Mouse (Mus musculus) embryonic facial prominence, embryonic 13.5 days (tissue): Measurements from ENCODE around the gene Fuk. TPM values are rescaled to one million over a fixed set of nuclear protein-coding genes. Genes with fewer than 3 reads are reported as not detected.
"Not testable (repeated sequence)": the region's sequence is repeated elsewhere in the genome, so short reads cannot be mapped to it uniquely, and the experiment has no call there.

Experiments
- ATAC-seq: fragments of 200-750 bp; cut with Nextera tagmentation; 2 replicates; pipeline ENCODE4 v1.8.0; 2017; ENCODE audit warnings: low read depth; ENCODE audit not compliant: insufficient number of reproducible peaks, insufficient read depth, low FRiP score, low TSS enrichment
- H3K27ac ChIP-seq: fragments of 300-500 bp; sonication (generic); 2 replicates; pipeline ENCODE4 v1.5.1; 2015; ENCODE audit warnings: moderate library complexity, mild to moderate bottlenecking, inconsistent platforms
- H3K27me3 ChIP-seq: fragments of 300-500 bp; sonication (generic); 2 replicates; pipeline ENCODE4 v1.6.1; 2015; ENCODE audit warnings: mild to moderate bottlenecking, inconsistent platforms
- H3K36me3 ChIP-seq: fragments of 300-500 bp; sonication (generic); 2 replicates; pipeline ENCODE4 v1.6.1; 2015; ENCODE audit warnings: mild to moderate bottlenecking, inconsistent platforms
- H3K4me1 ChIP-seq: fragments of 300-500 bp; sonication (generic); 2 replicates; pipeline ENCODE4 v1.6.1; 2015; ENCODE audit warnings: inconsistent platforms
- H3K4me2 ChIP-seq: fragments of 300-500 bp; sonication (generic); 2 replicates; pipeline ENCODE4 v1.6.1; 2015; ENCODE audit warnings: moderate library complexity, mild to moderate bottlenecking, inconsistent platforms
- H3K4me3 ChIP-seq: fragments of 300-500 bp; sonication (generic); 2 replicates; pipeline ENCODE4 v1.5.1; 2015; ENCODE audit warnings: mild to moderate bottlenecking, inconsistent platforms
- H3K9ac ChIP-seq: fragments of 300-500 bp; sonication (generic); 2 replicates; pipeline ENCODE4 v1.6.1; 2015; ENCODE audit warnings: mild to moderate bottlenecking, inconsistent platforms
- H3K9me3 ChIP-seq: fragments of 300-500 bp; sonication (generic); 2 replicates; pipeline ENCODE4 v1.6.1; 2016; ENCODE audit warnings: inconsistent platforms
- WGBS: fragments of 180-500 bp; shearing (Covaris S2); methylation state at CpG from one replicate; pipeline ENCODE4 v1.1.7; 2015; ENCODE audit warnings: mixed read lengths; 5-methylcytosine and 5-hydroxymethylcytosine counted together
- polyA plus RNA-seq: library from polyadenylated mRNA; unstranded; fragments of >200 nt; fragmentation: Nextera tagmentation; extraction: Ambion mirVana; gene quantifications from 2 replicates; pipeline ENCODE4 v1.2.1, GENCODE M21; 2015

Gene Fuk
- polyA plus RNA-seq, 1 experiment from 2014 or later, result 15.2 TPM

DNA sequence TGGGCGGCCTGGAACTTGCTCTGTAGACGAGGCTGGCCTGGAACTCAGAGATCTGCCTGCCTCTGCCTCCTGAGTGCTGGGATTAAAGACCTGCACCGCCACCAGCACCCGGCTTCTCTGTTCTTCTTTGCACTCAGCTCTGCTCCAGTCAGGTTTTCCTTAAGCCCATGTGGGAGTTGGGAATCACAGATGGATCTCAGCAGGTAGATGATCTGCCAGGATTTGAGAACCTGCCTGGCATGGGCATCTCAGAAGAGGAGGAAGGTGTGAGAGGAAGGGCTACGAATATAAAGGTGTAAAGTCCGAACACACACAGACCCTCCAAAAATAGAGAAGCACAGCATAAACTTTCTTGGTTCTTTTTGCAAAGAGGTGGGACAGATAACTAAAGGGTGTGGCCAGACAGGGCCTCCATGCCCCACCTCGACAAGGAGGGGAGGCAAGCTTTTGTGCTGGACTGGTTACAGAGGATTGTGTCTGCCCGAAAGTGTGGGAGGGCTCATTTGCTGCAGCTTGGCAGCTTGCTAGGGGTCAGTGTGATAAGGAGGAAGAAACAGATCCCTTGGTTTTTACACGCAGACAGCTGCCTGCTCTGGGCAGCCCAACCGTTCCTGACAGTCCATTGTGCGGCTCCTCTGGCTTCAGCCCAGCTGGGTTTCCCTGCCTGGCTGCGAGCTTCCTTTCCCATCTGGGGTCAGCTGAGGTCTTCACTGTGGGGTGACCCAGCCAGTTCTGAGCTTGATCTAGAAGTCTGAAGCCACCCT lies 29.1 kb upstream of the Fuk start:
- Histone ChIP-seq H3K4me1 (peaks cover 12% of the 10 kb centered on the region; the same call in 1 of the 2 replicates), H3K4me3 (no peak overlapping the region), H3K9me3 (no peaks in the 10 kb centered on the region), H3K36me3 (peaks cover 28% of the 10 kb centered on the region), H3K27ac (no peak overlapping the region), H3K27me3 (no peaks in the 10 kb centered on the region), H3K9ac (no peak overlapping the region), H3K4me2 (no peak overlapping the region)
- WGBS, result 76% methylated on average over 12 of the region's 12 CpGs
- no peak for ATAC-seq

DNA sequence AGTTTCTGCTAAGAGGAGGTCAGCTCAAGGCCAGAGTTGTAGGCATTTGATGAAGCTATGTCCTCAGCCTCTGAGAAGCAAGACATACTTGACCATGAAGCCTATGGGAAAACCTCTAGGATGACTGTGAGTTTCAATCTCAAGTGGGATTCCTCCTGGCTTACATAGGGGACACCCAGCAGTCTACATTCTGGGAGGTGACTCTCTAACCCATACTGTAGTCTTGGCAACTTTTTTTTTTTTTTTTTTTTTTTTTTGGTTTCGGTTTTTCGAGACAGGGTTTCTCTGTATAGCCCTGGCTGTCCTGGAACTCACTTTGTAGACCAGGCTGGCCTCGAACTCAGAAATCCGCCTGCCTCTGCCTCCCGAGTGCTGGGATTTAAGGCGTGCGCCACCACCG lies 27.4 kb upstream of the Fuk start:
- not testable (repeated sequence) for H3K4me3 ChIP-seq, H3K27ac ChIP-seq, H3K9me3 ChIP-seq, H3K27me3 ChIP-seq, H3K4me2 ChIP-seq, ATAC-seq, H3K9ac ChIP-seq
- Histone ChIP-seq H3K4me1 (peaks cover 21% of the 10 kb centered on the region; the same call in 1 of the 2 replicates), H3K36me3 (peaks cover 29% of the 10 kb centered on the region)
- 92% methylated on average over 8 of the region's 8 CpGs for WGBS

DNA sequence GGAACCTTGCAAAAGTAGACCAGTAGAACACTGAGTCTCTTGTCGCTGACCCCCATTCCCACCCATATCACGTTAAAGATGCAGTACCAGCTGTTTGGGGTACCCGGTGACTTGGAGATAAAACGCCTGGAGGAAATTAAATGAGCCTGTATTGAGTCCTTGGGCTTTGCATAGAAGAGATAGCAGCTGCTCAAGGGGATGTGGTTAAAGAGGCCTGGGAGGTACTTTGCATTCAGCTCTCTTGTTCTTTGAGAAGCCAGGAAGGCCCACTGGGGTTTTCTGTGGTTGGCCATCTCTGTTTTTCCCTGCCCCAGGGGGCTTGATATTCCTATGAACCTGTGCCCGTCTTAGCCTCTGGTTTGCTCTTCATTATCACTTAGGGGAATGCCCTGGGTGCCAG lies 26.8 kb upstream of the Fuk start:
- Histone ChIP-seq H3K9me3 (no peaks in the 10 kb centered on the region), H3K27me3 (no peaks in the 10 kb centered on the region), H3K4me1 (peaks cover 21% of the 10 kb centered on the region; the same call in 1 of the 2 replicates), H3K4me3 (no peak overlapping the region), H3K36me3 (peaks cover 31% of the 10 kb centered on the region), H3K9ac (no peak overlapping the region), H3K27ac (no peak overlapping the region), H3K4me2 (no peak overlapping the region)
- 58% methylated on average over 5 of the region's 5 CpGs for WGBS
- ATAC-seq, result no peak

DNA sequence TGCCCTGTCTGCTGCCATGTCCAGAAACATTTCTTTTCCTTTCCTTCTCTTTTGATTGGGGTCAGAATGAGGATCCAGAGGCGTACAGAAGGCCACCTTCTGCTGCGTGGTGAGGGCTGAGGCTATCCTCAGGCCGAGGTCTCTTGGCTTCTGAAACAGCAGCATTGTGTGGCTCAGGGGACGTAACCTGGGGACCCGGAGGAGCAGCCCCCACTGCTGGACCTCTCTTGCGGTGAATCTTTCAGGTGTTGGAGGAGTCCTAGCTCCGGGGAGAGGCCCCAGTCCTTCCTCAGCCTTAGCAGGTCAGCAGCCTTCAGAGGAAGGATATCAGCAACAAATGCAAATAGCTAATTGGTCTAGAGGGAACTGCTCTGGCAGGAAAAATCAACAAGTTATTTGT lies 26.1 kb upstream of the Fuk start:
- peaks cover 27% of the 10 kb centered on the region for H3K36me3 ChIP-seq
- H3K9me3 ChIP-seq, result no peaks in the 10 kb centered on the region
- no peak overlapping the region for H3K4me3 ChIP-seq
- H3K27me3 ChIP-seq, result no peaks in the 10 kb centered on the region
- 79% methylated on average over 7 of the region's 7 CpGs for WGBS
- no peak overlapping the region for H3K4me2 ChIP-seq
- 0 out of 2 replicates have a peak overlapping the region, but pooled peaks have one; percentile 7 for H3K9ac ChIP-seq
- ATAC-seq, result no peak
- H3K27ac ChIP-seq, result no peak overlapping the region
- peaks cover 21% of the 10 kb centered on the region; the same call in 1 of the 2 replicates for H3K4me1 ChIP-seq

DNA sequence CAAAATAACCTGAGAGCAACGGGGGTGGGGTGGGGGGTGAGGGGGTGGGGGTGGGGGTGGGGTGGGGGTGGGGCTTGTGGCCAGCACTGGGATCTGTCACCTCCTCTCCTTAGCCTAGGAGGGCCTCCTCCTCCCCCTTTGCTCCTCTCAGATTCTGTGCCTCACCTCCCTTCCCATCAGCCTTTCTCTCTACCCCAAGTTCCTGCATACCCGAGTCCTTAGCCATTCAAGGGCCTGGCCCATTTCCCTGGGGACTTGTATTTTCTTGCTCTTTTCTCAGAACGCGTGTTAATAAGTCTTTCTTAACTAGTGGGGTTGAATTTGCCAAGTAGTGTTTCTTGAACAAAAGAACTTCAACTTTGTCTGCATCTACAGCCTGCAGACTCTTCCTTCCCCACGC lies 24.4 kb upstream of the Fuk start:
- 52% methylated on average over 5 of the region's 5 CpGs for WGBS
- H3K36me3 ChIP-seq, result peaks cover 24% of the 10 kb centered on the region
- H3K4me2 ChIP-seq, result no peak overlapping the region
- ATAC-seq, result no peak
- no peak overlapping the region for H3K27ac ChIP-seq
- H3K4me3 ChIP-seq, result no peak overlapping the region
- H3K9ac ChIP-seq, result no peak overlapping the region
- no peaks in the 10 kb centered on the region for H3K9me3 ChIP-seq
- peaks cover 26% of the 10 kb centered on the region for H3K4me1 ChIP-seq
- no peaks in the 10 kb centered on the region for H3K27me3 ChIP-seq

DNA sequence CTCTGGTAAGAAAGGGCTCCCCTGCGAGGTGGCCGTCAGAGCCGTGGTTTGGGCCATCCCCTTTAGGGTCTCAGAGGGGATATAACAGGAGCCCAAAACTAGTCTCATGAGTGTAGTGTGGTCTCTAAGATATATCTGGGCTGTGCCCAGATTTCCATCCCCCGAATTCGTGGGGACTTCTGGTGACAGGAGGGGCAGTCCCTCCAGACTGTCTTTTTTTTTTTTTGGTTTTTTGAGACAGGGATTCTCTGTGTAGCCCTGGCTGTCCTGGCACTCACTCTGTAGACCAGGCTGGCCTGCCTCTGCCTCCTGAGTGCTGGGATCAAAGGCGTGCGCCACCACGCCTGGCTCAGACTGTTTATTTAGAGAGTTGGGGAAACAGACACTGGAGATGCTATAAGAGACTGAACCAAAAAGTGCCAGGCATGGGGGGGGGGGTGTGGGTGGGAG lies 23.4 kb upstream of the Fuk start:
- H3K4me3 ChIP-seq, result no peak overlapping the region
- peaks cover 14% of the 10 kb centered on the region for H3K36me3 ChIP-seq
- peaks cover 36% of the 10 kb centered on the region for H3K4me1 ChIP-seq
- H3K9ac ChIP-seq, result no peak overlapping the region
- no peak for ATAC-seq
- H3K9me3 ChIP-seq, result no peaks in the 10 kb centered on the region
- H3K4me2 ChIP-seq, result no peak overlapping the region
- H3K27ac ChIP-seq, result no peak overlapping the region
- no peaks in the 10 kb centered on the region for H3K27me3 ChIP-seq
- 84% methylated on average over 8 of the region's 8 CpGs for WGBS

DNA sequence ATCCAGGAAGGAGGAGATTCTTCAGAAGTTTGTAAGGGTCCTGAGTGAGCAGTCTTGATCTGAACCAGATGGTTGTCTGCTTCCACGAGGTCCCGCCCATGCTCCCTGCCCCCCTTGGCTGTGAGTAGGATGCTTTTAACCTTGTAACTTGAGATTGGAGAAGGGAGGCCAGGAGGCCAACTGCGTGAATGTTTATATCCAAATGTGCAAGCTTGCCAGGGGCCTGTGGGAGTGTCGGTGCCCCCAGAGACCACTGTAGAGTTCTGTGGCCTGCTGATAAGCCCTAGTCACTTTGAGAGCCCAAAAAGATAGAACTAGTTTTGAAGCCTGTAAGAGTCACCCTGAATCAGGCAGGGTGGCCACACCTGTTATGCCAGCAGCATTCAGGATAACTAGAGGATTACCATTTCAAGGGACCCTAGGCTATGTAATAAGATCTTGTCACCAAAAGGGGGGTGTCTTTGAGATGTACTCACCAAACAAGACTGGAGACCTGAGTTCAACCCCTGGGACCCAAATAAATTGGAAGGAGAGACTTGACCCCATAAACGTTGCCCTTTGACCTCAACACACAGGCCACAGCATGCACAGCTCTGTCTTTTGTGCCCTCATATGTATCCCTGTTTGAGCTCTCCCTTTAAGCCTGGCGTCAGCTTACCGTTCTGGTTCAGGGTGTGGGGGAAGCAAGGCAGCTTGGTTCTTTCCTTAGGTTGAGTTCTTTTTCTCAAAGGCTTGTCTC lies 19.4 kb upstream of the Fuk start:
- ATAC-seq, result no peak
- Histone ChIP-seq H3K4me3 (peak overlapping the region; percentile 85), H3K9ac (peak overlapping the region; percentile 94), H3K27ac (peak overlapping the region; percentile 89), H3K9me3 (no peaks in the 10 kb centered on the region), H3K27me3 (no peaks in the 10 kb centered on the region), H3K36me3 (peaks cover 6% of the 10 kb centered on the region; the same call in 1 of the 2 replicates), H3K4me2 (peak overlapping the region; percentile 95), H3K4me1 (peaks cover 36% of the 10 kb centered on the region)
- WGBS, result 15% methylated on average over 7 of the region's 7 CpGs

DNA sequence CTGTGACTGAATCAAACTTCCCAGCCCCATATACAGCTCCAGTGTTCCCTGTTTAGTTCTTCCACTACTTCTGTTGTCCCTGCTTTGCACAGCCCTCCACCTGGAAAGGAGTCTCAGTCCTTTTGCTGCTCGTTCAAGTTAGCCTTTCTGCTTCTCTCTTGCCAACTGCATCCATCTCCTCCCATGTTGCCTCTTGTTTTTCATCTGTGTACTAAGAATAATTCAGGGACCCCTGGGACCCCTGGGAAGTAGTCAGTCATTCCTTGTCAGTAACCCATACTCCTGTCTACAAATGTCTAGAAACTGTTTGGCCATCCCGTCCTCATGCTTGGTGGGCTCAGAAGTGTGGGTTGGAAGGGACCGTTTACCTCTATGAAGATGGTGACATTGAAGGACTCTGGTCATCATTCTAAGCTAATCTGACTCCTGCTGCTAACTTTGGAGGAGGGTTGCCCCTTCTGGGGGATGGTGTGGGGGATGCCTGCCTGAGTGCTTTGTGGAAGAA lies 18.5 kb upstream of the Fuk start:
- Histone ChIP-seq H3K4me3 (peak overlapping the region; percentile 85), H3K27ac (peak overlapping the region; percentile 89), H3K4me2 (peak overlapping the region; percentile 95), H3K9me3 (no peaks in the 10 kb centered on the region), H3K36me3 (peaks cover 6% of the 10 kb centered on the region; the same call in 1 of the 2 replicates), H3K4me1 (peaks cover 32% of the 10 kb centered on the region), H3K9ac (peak overlapping the region; percentile 94), H3K27me3 (no peaks in the 10 kb centered on the region)
- no peak for ATAC-seq
- WGBS, result 12% methylated on average over 3 of the region's 3 CpGs

DNA sequence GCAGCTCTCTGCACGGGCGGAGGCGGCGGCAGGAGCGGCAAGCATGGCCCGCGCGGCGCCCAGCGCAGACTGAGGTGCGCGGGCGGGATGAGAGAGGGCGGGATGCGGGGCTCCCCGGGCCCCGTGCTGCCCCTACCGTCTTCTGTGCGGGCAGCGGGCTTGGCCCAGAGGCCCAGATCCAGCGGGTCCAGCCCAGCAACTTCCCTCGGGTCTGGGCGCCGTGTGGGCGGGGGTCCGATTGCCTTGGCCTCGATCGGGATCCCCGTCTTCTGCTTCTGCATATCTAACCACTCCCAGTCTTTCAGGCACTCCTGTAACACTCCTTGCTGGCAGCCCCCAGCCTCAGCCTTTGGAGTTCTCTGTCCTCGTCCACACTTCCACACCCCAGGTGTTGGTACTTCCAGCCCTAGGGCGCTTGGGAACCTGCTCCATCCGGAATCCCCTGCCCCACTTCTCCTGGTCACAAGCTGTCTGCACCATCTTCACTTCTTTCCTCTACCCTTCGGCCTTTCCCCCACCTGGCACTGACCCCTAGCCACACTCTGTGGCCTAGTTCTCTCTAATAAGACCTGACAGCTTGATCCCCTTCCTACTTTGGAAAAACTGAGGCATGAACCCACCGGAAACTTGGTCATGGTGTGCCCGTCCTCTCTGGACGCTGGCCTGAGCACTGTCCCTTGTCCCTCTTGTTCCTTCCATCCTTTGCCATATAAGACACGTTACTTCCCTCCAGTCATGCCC lies 17.9 kb upstream of the Fuk start:
- Histone ChIP-seq H3K27ac (peak overlapping the region; percentile 89), H3K9ac (peak overlapping the region; percentile 94), H3K4me1 (peaks cover 27% of the 10 kb centered on the region), H3K4me3 (peak overlapping the region; percentile 85), H3K9me3 (no peaks in the 10 kb centered on the region), H3K36me3 (peaks cover 6% of the 10 kb centered on the region; the same call in 1 of the 2 replicates), H3K4me2 (peak overlapping the region; percentile 95), H3K27me3 (no peaks in the 10 kb centered on the region)
- 2% methylated on average over 27 of the region's 37 CpGs for WGBS
- ATAC-seq, result peak; percentile 45

DNA sequence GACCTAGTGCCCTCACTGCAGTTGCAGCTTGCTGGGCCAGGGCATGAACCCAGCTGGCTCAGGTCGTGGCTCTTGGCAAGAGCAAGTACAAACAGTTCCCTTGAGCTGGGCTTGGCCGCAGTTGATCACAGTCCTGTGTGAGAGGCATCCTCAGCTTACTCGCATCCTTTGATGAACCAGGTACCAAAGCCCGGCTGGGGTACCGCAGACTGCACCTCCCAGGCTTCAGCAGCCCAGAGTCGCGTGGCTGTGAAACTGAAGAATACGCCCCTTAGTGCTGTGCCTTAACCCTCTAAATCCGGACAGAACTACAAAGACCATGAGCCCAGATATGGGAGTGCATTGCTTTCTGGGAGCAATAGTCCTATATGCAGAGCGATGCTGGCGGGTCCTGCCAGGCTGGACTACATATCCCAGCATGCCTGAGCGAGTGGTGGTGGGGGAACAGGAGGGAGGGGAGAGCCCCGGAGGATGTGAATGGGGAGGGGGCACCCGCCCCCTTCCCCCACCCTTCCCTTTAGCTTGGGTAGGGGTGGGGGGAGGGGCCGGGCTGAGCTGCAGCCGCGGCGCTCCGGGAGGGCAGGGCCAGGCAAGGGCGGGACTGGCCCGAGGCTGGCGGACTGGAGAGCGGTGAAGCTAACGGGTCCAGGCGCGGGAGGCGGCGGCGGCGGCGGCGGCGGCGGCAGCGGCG lies 17.2 kb upstream of the Fuk start, which contains the start of gene St3gal2:
Gene St3gal2, plus strand, starts transcription at position 582 of the 691 bp plus-strand sequence.
- Histone ChIP-seq H3K4me3 (peak within 1 kb of the TSS; percentile 85), H3K27ac (peak within 1 kb of the TSS; percentile 89), H3K9me3 (no peaks in the 10 kb centered on the region), H3K27me3 (no peaks in the 10 kb centered on the region), H3K36me3 (peaks cover 4% of the 10 kb centered on the region; the same call in 1 of the 2 replicates), H3K4me1 (peaks cover 27% of the 10 kb centered on the region), H3K9ac (peak within 1 kb of the TSS; percentile 94), H3K4me2 (peak within 1 kb of the TSS; percentile 95)
- 2% methylated on average over 15 of the region's 36 CpGs for WGBS
- peak; percentile 98 for ATAC-seq
